Mouse (Mus musculus): ENCODE measurements at regions not wholly inside any gene's neighbourhood (a gene's known extent, or its start where the extent isn't known, plus 50 kb on each side); places are given as distances from the start of the nearest gene placed in this dataset.

DNA sequence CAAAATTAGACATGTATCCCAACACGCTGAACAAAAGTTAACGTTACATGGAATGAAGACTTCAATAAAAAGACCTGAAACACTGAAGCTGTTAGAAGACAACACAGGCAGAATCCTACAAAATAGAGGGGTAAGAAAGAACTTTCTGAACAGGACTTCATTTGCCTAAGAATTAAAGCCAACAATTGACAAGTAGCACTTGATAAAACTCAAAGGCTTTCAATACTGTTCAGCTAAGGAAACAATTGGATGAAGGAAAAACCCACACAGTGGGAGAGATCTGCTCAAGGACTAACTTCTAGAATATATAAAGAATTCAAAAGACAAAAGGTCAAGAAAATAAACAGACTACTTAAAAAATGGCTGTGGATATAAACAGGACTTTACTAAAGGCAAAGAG is 535.2 kb upstream of the Adamts9 start:
- Histone ChIP-seq H3K27me3 (ENCODE audit: control insufficient read depth, insufficient read depth, low read length) (no peaks in the 10 kb centered on the region), H3K36me3 (ENCODE audit: control insufficient read depth, insufficient read depth, low read length) (no peaks in the 10 kb centered on the region), H3K79me2 (ENCODE audit: control insufficient read depth, insufficient read depth, low read length) (no peaks in the 10 kb centered on the region), H3K9ac (ENCODE audit: low read depth, low read length) (no peak overlapping the region), H3K27ac (replicated peaks; ENCODE audit: insufficient read depth, low read depth, low read length) (no peak overlapping the region), H3K4me3 (ENCODE audit: insufficient read depth, low read depth, low read length) (no peak overlapping the region), H3K4me1 (ENCODE audit: control insufficient read depth, insufficient read depth, low read length) (no peaks in the 10 kb centered on the region)
- TF ChIP-seq CTCF (IDR thresholded peaks at IDR 0.05; ENCODE audit: low read depth, low read length): no peak
- WGBS: 97% methylated on average over 2 of the region's 2 CpGs
- no peak for DNase-seq (ENCODE audit: extremely low read depth, low read depth, low spot score)

DNA sequence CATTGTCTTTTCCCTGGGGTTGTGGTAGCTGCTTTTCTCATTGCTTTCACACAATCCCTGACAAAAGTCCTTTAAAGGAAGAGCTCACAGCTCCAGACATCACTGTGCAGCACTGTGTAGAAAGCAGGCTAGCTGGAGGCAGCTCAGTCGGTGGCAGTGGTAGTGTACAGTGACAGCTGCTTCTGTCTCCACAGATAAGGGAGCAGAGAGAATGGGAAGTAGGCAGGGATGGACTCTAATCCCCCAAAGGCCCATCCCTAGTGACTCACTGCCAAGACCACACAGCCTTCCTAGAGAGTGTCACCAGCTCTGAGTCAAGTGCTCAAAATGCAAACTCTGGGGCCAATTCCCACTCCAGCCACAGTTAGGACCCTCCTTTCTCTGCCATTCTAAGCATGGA is 531.7 kb upstream of the Adamts9 start:
- Histone ChIP-seq H3K27me3 (ENCODE audit: control insufficient read depth, insufficient read depth, low read length) (no peaks in the 10 kb centered on the region), H3K4me1 (ENCODE audit: control insufficient read depth, insufficient read depth, low read length) (no peaks in the 10 kb centered on the region), H3K9ac (ENCODE audit: low read depth, low read length) (no peak overlapping the region), H3K36me3 (ENCODE audit: control insufficient read depth, insufficient read depth, low read length) (no peaks in the 10 kb centered on the region), H3K79me2 (ENCODE audit: control insufficient read depth, insufficient read depth, low read length) (no peaks in the 10 kb centered on the region), H3K27ac (replicated peaks; ENCODE audit: insufficient read depth, low read depth, low read length) (no peak overlapping the region), H3K4me3 (ENCODE audit: insufficient read depth, low read depth, low read length) (no peak overlapping the region)
- WGBS: 36% methylated on average over 1 of the region's 1 CpGs
- no peak for TF ChIP-seq POLR2A (IDR thresholded peaks at IDR 0.05; ENCODE audit: extremely low read depth, insufficient read depth, low read length)
- TF ChIP-seq CTCF (IDR thresholded peaks at IDR 0.05; ENCODE audit: low read depth, low read length): no peak
- DNase-seq (ENCODE audit: extremely low read depth, low read depth, low spot score): no peak

DNA sequence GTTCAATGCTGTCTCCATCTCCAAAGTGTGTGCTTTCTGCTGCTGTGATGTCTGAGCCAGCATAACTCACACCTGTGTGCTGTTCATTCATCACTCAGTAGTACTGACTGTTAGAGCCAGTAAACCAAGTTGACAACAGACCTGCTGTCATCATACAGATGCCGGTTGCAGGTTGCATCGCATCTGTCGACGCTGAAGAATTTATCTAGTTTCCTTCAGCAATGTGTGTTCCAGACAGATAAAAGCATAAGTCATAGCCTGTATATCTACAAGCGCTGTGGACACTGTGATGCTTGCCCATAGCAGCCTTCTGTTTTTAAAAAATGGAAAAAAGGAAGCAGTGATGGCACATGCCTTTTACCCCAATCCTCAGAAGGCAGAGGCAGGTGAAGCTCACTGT is 524.6 kb upstream of the Adamts9 start:
- TF ChIP-seq CTCF (IDR thresholded peaks at IDR 0.05; ENCODE audit: low read depth, low read length): no peak
- TF ChIP-seq POLR2A (IDR thresholded peaks at IDR 0.05; ENCODE audit: extremely low read depth, insufficient read depth, low read length): no peak
- H3K36me3 ChIP-seq (ENCODE audit: control insufficient read depth, insufficient read depth, low read length): no peaks in the 10 kb centered on the region
- H3K4me3 ChIP-seq (ENCODE audit: insufficient read depth, low read depth, low read length): no peak overlapping the region
- no peaks in the 10 kb centered on the region for H3K27me3 ChIP-seq (ENCODE audit: control insufficient read depth, insufficient read depth, low read length)
- no peaks in the 10 kb centered on the region for H3K4me1 ChIP-seq (ENCODE audit: control insufficient read depth, insufficient read depth, low read length)
- no peaks in the 10 kb centered on the region for H3K79me2 ChIP-seq (ENCODE audit: control insufficient read depth, insufficient read depth, low read length)
- H3K27ac ChIP-seq (replicated peaks; ENCODE audit: insufficient read depth, low read depth, low read length): no peak overlapping the region
- H3K9ac ChIP-seq (ENCODE audit: low read depth, low read length): no peak overlapping the region
- DNase-seq (ENCODE audit: extremely low read depth, low read depth, low spot score): no peak
- WGBS: 88% methylated on average over 5 of the region's 5 CpGs

DNA sequence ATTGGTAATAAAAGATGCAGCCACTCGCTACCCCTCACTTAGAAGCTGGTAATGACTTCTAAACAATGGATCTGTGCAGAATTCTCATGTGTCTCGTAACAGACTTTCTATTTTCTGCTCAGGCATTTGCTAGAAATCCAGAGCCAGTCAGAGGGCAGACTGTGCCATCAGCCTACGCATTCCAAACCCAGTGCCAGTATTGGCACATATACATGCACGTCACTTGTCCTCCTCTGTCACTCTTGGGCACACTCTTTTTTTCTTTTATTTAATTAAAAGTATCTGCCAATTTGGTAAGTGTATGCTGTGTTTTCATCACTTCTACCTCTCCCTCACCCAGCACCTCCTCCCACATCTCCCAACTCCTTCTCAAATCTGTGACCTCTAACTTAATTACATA is 519.6 kb upstream of the Adamts9 start:
- 82% methylated on average over 4 of the region's 4 CpGs for WGBS

DNA sequence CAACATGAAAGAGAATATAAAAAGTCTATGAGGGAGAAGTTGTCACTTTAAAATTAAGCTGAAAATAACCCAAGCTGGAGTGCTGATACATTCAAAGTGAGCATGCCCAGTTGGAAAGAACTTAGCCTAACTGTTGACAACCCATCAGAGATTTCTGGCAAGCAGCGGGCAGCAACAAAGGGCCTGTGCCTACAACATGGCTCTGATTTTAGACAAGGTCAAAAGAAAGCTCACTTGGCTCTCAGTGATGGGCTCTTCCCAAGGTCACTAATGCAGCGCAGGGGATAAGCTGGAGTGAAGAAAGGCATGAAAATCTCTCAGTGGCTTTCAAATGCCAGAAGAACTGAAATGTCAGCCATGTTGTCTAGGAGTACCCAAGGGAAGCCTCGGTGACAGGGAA is 518.1 kb upstream of the Adamts9 start:
- H3K27me3 ChIP-seq (ENCODE audit: control insufficient read depth, insufficient read depth, low read length): no peaks in the 10 kb centered on the region
- TF ChIP-seq POLR2A (IDR thresholded peaks at IDR 0.05; ENCODE audit: extremely low read depth, insufficient read depth, low read length) (no peak), CTCF (IDR thresholded peaks at IDR 0.05; ENCODE audit: low read depth, low read length) (no peak)
- DNase-seq (ENCODE audit: extremely low read depth, low read depth, low spot score): no peak
- H3K79me2 ChIP-seq (ENCODE audit: control insufficient read depth, insufficient read depth, low read length): no peaks in the 10 kb centered on the region
- no peaks in the 10 kb centered on the region for H3K4me1 ChIP-seq (ENCODE audit: control insufficient read depth, insufficient read depth, low read length)
- H3K4me3 ChIP-seq (ENCODE audit: insufficient read depth, low read depth, low read length): no peak overlapping the region
- no peaks in the 10 kb centered on the region for H3K36me3 ChIP-seq (ENCODE audit: control insufficient read depth, insufficient read depth, low read length)
- 85% methylated on average over 3 of the region's 3 CpGs for WGBS
- H3K27ac ChIP-seq (replicated peaks; ENCODE audit: insufficient read depth, low read depth, low read length): no peak overlapping the region
- H3K9ac ChIP-seq (ENCODE audit: low read depth, low read length): no peak overlapping the region

More for the DNA sequence above, 519.6 kb upstream of the Adamts9 start:
- Histone ChIP-seq H3K9ac (ENCODE audit: low read depth, low read length) (no peak overlapping the region), H3K27me3 (ENCODE audit: control insufficient read depth, insufficient read depth, low read length) (no peaks in the 10 kb centered on the region), H3K79me2 (ENCODE audit: control insufficient read depth, insufficient read depth, low read length) (no peaks in the 10 kb centered on the region), H3K4me1 (ENCODE audit: control insufficient read depth, insufficient read depth, low read length) (no peaks in the 10 kb centered on the region), H3K36me3 (ENCODE audit: control insufficient read depth, insufficient read depth, low read length) (no peaks in the 10 kb centered on the region), H3K27ac (replicated peaks; ENCODE audit: insufficient read depth, low read depth, low read length) (no peak overlapping the region), H3K4me3 (ENCODE audit: insufficient read depth, low read depth, low read length) (no peak overlapping the region)
- DNase-seq (ENCODE audit: extremely low read depth, low read depth, low spot score): no peak
- no peak for TF ChIP-seq POLR2A (IDR thresholded peaks at IDR 0.05; ENCODE audit: extremely low read depth, insufficient read depth, low read length)
- no peak for TF ChIP-seq CTCF (IDR thresholded peaks at IDR 0.05; ENCODE audit: low read depth, low read length)

DNA sequence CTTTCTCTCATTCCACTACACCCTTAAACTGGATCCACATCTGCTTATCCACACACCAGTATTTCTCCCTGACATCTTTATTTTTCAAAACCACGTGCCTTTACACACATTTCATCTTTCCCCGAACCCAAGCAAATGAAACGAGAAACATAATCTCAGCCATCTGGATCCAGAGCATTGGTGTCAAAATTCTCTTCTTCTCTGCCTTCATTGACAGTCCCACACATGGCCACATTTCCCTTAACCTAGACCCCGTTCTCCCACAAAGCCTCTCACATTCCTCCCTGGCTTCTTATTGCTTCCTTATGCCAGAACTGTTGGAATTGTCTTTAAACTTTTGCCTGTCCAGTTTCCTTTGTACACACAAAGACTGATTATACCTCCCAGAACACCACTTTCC is 514.3 kb upstream of the Adamts9 start:
- H3K79me2 ChIP-seq (ENCODE audit: control insufficient read depth, insufficient read depth, low read length): no peaks in the 10 kb centered on the region
- H3K27ac ChIP-seq (replicated peaks; ENCODE audit: insufficient read depth, low read depth, low read length): no peak overlapping the region
- H3K4me1 ChIP-seq (ENCODE audit: control insufficient read depth, insufficient read depth, low read length): no peaks in the 10 kb centered on the region
- no peaks in the 10 kb centered on the region for H3K36me3 ChIP-seq (ENCODE audit: control insufficient read depth, insufficient read depth, low read length)
- WGBS: 83% methylated on average over 4 of the region's 4 CpGs
- H3K27me3 ChIP-seq (ENCODE audit: control insufficient read depth, insufficient read depth, low read length): no peaks in the 10 kb centered on the region
- H3K9ac ChIP-seq (ENCODE audit: low read depth, low read length): no peak overlapping the region
- no peak overlapping the region for H3K4me3 ChIP-seq (ENCODE audit: insufficient read depth, low read depth, low read length)
- DNase-seq (ENCODE audit: extremely low read depth, low read depth, low spot score): no peak
- TF ChIP-seq CTCF (IDR thresholded peaks at IDR 0.05; ENCODE audit: low read depth, low read length): no peak
- TF ChIP-seq POLR2A (IDR thresholded peaks at IDR 0.05; ENCODE audit: extremely low read depth, insufficient read depth, low read length): no peak

Measured in liver, adult 2 months (tissue).